Mouse (Mus musculus) midbrain, postnatal 0 days (tissue): ENCODE data around the gene Bend3. TPM values are rescaled to one million over a fixed set of nuclear protein-coding genes. Genes with fewer than 3 reads are reported as not detected.

Experiments
- ATAC-seq: fragments of 200-750 bp; cut with Nextera tagmentation; 2 replicates; pipeline ENCODE4 v1.8.0; 2017; ENCODE audit warnings: moderate number of reproducible peaks, mild to moderate bottlenecking, moderate TSS enrichment, moderate library complexity; ENCODE audit not compliant: low FRiP score
- DNase-seq: peaks from one replicate; pipeline ENCODE4 v3.0.0-alpha.2; 2015; ENCODE audit warnings: low spot score
- H3K27ac ChIP-seq: fragments of 300-500 bp; sonication (generic); 2 replicates; pipeline ENCODE4 v1.5.1; 2014; ENCODE audit warnings: low read depth, mild to moderate bottlenecking, low read length, mixed read lengths
- H3K27me3 ChIP-seq: fragments of 300-500 bp; sonication (generic); 2 replicates; pipeline ENCODE4 v1.6.1; 2014; ENCODE audit warnings: low read length, control low read depth, mixed read lengths; ENCODE audit not compliant: insufficient read depth
- H3K36me3 ChIP-seq: fragments of 300-500 bp; sonication (generic); 2 replicates; pipeline ENCODE4 v1.6.1; 2014; ENCODE audit warnings: low read length, control low read depth, mixed read lengths; ENCODE audit not compliant: insufficient read depth
- H3K4me1 ChIP-seq: fragments of 300-500 bp; sonication (generic); 2 replicates; pipeline ENCODE4 v1.6.1; 2014; ENCODE audit warnings: mild to moderate bottlenecking, control low read depth, antibody characterized with exemption, low read length, mixed read lengths; ENCODE audit not compliant: insufficient read depth
- H3K4me2 ChIP-seq: fragments of 300-500 bp; sonication (generic); 2 replicates; pipeline ENCODE4 v1.6.1; 2014; ENCODE audit warnings: low read depth, mild to moderate bottlenecking, low read length, mixed read lengths; ENCODE audit not compliant: poor library complexity, severe bottlenecking
- H3K4me3 ChIP-seq: fragments of 300-500 bp; sonication (generic); 2 replicates; pipeline ENCODE4 v1.5.1; 2014; ENCODE audit warnings: low read depth, mild to moderate bottlenecking, low read length, moderate library complexity
- H3K9ac ChIP-seq: fragments of 300-500 bp; sonication (generic); replicated peaks from 2 replicates; pipeline ENCODE4 v1.6.1; 2014; ENCODE audit warnings: mild to moderate bottlenecking, low read length, moderate library complexity, mixed read lengths; ENCODE audit not compliant: poor library complexity, severe bottlenecking
- H3K9me3 ChIP-seq: fragments of 300-500 bp; sonication (generic); 2 replicates; pipeline ENCODE4 v1.6.1; 2016; ENCODE audit warnings: low read length, control low read depth
- CTCF ChIP-seq: IDR thresholded peaks from 2 replicates; pipeline ENCODE4 v1.5.1; 2016; ENCODE audit warnings: antibody characterized with exemption, mild to moderate bottlenecking
- WGBS: fragments of 180-500 bp; shearing (Covaris S2); extraction: QIAGEN DNeasy Blood & Tissue Kit; methylation state at CpG from one replicate; pipeline ENCODE4 v1.1.7; 2014; 5-methylcytosine and 5-hydroxymethylcytosine counted together
- polyA plus RNA-seq: library from polyadenylated mRNA; unstranded; fragments of >200 nt; fragmentation: Nextera tagmentation; extraction: Ambion mirVana; gene quantifications from 2 replicates; pipeline ENCODE4 v1.2.1, GENCODE M21; 2015
- total RNA-seq: library from RNA; depleted of rRNA; stranded (reverse); fragments of >200 nt; gene quantifications from 2 replicates; pipeline ENCODE4 v1.2.3, GENCODE M21; 2014; rRNA removed

Bend3 gene
- total RNA-seq (10.1 and 10.8 TPM in 2 replicates), polyA plus RNA-seq (2.0 and 3.0 TPM in 2 replicates)

DNA sequence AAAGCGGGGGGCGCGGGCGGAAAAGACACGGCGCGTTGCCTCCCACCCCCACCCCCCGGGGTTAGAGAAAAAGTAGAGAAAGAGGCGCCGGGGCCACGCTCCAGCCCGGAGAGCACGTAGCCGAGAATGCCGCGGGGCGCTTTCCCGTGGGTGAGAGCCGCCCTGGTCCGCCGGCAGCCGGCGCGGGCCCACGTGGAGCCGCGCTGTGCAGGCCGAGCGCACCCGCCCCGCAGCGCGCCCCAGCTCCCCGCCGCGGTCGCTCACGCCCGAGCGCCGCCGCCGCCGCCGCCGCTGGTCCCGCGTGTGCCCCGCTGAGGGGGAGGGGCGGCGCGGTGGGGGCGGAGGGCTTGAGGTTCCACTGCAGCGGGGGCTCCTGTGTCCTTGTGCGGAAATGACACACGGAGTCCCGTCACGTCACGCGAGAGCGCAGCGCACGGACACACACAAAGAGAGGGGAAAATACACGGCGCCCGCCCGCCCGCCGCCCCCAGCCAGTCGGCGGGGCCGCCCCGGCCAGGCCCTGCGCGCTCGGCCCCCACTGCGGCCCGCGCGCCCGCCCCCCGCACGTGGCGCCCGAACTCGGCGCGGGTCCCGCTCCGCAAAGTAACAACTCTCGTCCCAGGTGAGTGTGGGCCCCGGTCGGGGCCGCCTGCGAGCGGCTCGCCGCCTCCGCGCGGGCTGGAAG, at the start of gene Bend3:
Gene Bend3 (plus strand): TSS at position 81 of the 685 bp plus-strand sequence.
- H3K4me3 ChIP-seq, result peak within 1 kb of the TSS; percentile 91
- no peaks in the 10 kb centered on the region for H3K9me3 ChIP-seq
- TF ChIP-seq CTCF, result no peak
- ATAC-seq (peak; percentile 84), DNase-seq (peak; percentile 73)
- H3K36me3 ChIP-seq, result no peaks in the 10 kb centered on the region
- peak within 1 kb of the TSS; percentile 94 for H3K9ac ChIP-seq
- 0% methylated on average over 27 of the region's 101 CpGs for WGBS
- peak within 1 kb of the TSS; percentile 99 for H3K4me2 ChIP-seq
- peak within 1 kb of the TSS; percentile 91 for H3K27ac ChIP-seq
- peaks cover 11% of the 10 kb centered on the region; the same call in 1 of the 2 replicates for H3K4me1 ChIP-seq
- no peaks in the 10 kb centered on the region for H3K27me3 ChIP-seq

- Histone ChIP-seq H3K9me3 (no peaks in the 10 kb centered on the region), H3K36me3 (no peaks in the 10 kb centered on the region), H3K4me1 (no peaks in the 10 kb centered on the region), H3K27me3 (no peaks in the 10 kb centered on the region), H3K9ac (no peak overlapping the region), H3K27ac (no peak overlapping the region), H3K4me2 (no peak overlapping the region), H3K4me3 (no peak overlapping the region)
- TF ChIP-seq CTCF, result no peak
- 89% methylated on average over 5 of the region's 5 CpGs for WGBS
- DNase-seq (peak; percentile 34), ATAC-seq (no peak)
These were observed 48.0 kb upstream of the Bend3 start for GRCm38 (mm10) chr10:43430606-43431005.

- Histone ChIP-seq H3K9me3 (no peaks in the 10 kb centered on the region), H3K4me1 (peaks cover under 1% of the 10 kb centered on the region; the same call in 1 of the 2 replicates), H3K9ac (no peak overlapping the region), H3K27me3 (no peaks in the 10 kb centered on the region), H3K4me3 (no peak overlapping the region), H3K27ac (no peak overlapping the region), H3K4me2 (no peak overlapping the region), H3K36me3 (no peaks in the 10 kb centered on the region)
- DNase-seq (no peak), ATAC-seq (no peak)
- 90% methylated on average over 4 of the region's 4 CpGs for WGBS
- TF ChIP-seq CTCF, result no peak
These were observed 44.3 kb upstream of the Bend3 start for GRCm38 (mm10) chr10:43434326-43434725.

DNA sequence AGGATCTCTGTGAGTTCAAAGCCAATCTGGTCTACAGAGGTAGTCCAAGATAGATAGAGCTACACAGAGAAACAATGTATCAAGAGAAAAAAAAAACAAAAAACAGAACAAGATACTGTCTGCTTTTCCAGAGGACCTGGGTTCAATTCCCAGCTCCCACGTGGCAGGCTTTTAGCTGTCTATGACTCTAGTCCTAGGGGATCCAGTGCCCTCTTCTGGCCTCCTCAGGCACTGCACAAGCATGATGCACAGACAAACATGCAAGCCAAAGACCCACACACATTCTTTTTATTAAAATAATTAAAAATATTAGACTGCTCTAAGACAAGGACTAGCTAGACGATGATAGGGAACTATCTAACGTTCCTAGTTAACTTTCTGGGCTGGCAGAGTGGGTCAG, 42.9 kb upstream of the Bend3 start:
- ATAC-seq (no peak), DNase-seq (no peak)
- TF ChIP-seq CTCF, result peak; percentile 31; the same call in 1 of the 2 replicates
- H3K36me3 ChIP-seq, result no peaks in the 10 kb centered on the region
- H3K27me3 ChIP-seq, result no peaks in the 10 kb centered on the region
- H3K4me1 ChIP-seq, result peaks cover 6% of the 10 kb centered on the region; the same call in 1 of the 2 replicates
- H3K4me2 ChIP-seq, result no peak overlapping the region
- WGBS, result 92% methylated on average over 3 of the region's 3 CpGs
- H3K27ac ChIP-seq, result no peak overlapping the region
- H3K9me3 ChIP-seq, result no peaks in the 10 kb centered on the region
- no peak overlapping the region for H3K4me3 ChIP-seq
- no peak overlapping the region for H3K9ac ChIP-seq

GRCm38 (mm10) chr10:43439492-43439941, 39.1 kb upstream of the Bend3 start:
- ATAC-seq, result peak; percentile 71
- 6% methylated on average over 7 of the region's 7 CpGs for WGBS
- Histone ChIP-seq H3K4me1 (peaks cover 6% of the 10 kb centered on the region; the same call in 1 of the 2 replicates), H3K4me2 (no peak overlapping the region), H3K27ac (peak overlapping the region; percentile 78), H3K27me3 (no peaks in the 10 kb centered on the region), H3K4me3 (no peak overlapping the region), H3K9ac (no peak overlapping the region), H3K9me3 (no peaks in the 10 kb centered on the region), H3K36me3 (no peaks in the 10 kb centered on the region)
- peak; percentile 78 for DNase-seq
- TF ChIP-seq CTCF, result no peak

DNA sequence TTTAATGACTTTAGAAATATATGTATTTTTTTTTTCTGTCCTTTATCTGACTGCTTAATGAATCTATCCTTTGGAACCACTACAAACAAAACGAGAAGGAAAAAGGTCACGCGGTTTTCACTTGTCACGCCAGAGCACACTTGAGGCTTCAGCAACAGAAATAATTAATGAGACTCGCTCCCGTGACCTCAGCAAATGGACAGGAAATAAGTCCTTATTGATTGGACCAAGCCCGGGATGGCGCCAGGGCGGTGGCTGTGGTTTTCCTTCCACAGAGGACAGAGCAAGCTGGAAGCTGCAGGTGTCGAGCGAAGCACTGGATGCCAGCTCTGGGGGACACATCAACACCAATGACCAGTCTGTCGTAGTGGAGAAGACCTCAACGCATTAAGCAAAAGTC, 38.6 kb upstream of the Bend3 start:
- Histone ChIP-seq H3K9me3 (no peaks in the 10 kb centered on the region), H3K27ac (peak overlapping the region; percentile 78), H3K4me1 (peaks cover 6% of the 10 kb centered on the region; the same call in 1 of the 2 replicates), H3K4me2 (no peak overlapping the region), H3K36me3 (no peaks in the 10 kb centered on the region), H3K4me3 (no peak overlapping the region), H3K9ac (no peak overlapping the region), H3K27me3 (no peaks in the 10 kb centered on the region)
- TF ChIP-seq CTCF, result no peak
- ATAC-seq, result 0 out of 2 replicates have a peak, but pooled peaks have one; percentile 29
- WGBS, result 18% methylated on average over 13 of the region's 13 CpGs
- DNase-seq, result peak; percentile 42
